Mouse (Mus musculus): ENCODE measurements around the gene Rab23.

Gene Rab23

GRCm38 (mm10) chr1:33768091-33768787 is 48.6 kb downstream of the Rab23 start:
- DNase-seq (ENCODE audit: low read depth): no peak

GRCm38 (mm10) chr1:33768827-33769226 is 49.1 kb downstream of the Rab23 start:
- DNase-seq (ENCODE audit: low read depth): no peak

GRCm38 (mm10) chr1:33771621-33772020 is 51.9 kb downstream of the Rab23 start:
- no peak for DNase-seq (ENCODE audit: low read depth)

GRCm38 (mm10) chr1:33772106-33772505 is 52.4 kb downstream of the Rab23 start:
- DNase-seq (ENCODE audit: low read depth): no peak

GRCm38 (mm10) chr1:33776175-33776611 is 56.5 kb downstream of the Rab23 start:
- DNase-seq (ENCODE audit: low read depth): no peak

- no peak for DNase-seq (ENCODE audit: low read depth)
Measured at GRCm38 (mm10) chr1:33784561-33784960, 64.9 kb downstream of the Rab23 start.

- DNase-seq (ENCODE audit: low read depth): no peak
Measured at GRCm38 (mm10) chr1:33788072-33788471, 68.4 kb downstream of the Rab23 start.

GRCm38 (mm10) chr1:33788493-33788892 is 68.8 kb downstream of the Rab23 start:
- DNase-seq (ENCODE audit: low read depth): no peak

Data from c-Kit-positive CD71-positive TER-119-negative erythroid progenitor cells, embryonic 14.5 days (primary cell).